Mouse (Mus musculus): Measurements from ENCODE around the gene Sfxn1. TPM values are rescaled to one million over a fixed set of nuclear protein-coding genes. Genes with fewer than 3 reads are reported as not detected.

Sfxn1 gene
- polyA plus RNA-seq, 1 experiment from 2014 or later = 86.2 TPM

DNA sequence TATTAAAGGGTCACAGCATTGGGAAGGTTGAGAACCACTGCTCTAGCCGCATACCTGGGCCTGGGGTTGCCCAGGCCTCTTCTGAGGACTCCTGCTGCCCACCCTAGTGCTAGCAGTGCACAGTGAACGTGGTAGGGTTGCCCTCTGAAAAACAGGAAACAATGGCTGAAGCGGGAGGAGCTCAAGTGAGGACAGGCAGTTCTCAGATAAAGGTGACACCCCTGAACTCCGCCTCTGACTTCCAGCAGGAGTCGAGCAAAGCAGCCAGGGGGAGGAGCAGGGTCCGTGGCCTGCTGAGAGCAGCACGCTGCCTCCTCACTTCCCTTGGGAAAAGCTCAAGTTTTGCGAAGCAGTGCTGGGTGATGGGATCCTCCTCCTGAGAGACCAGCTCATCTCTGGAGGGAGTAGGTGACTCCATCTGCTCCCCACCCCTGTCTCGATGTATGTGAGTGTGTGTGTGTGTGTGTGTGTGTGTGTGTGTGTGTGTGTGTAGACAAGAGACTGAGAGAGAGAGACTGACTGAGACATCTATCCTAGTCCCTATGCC is 82.1 kb downstream of the Sfxn1 start:
- no peaks in the 10 kb centered on the region for H3K36me3 ChIP-seq (replicated peaks)

GRCm38 (mm10) chr13:54155822-54156221 is 84.2 kb downstream of the Sfxn1 start:
- Histone ChIP-seq H3K27me3 (replicated peaks; ENCODE audit: low read depth, poor library complexity, severe bottlenecking) (peaks cover 7% of the 10 kb centered on the region; the same call in 1 of the 2 replicates), H3K36me3 (replicated peaks) (no peaks in the 10 kb centered on the region)
- WGBS = 81% methylated on average over 2 of the region's 2 CpGs

More for the DNA sequence above, 82.1 kb downstream of the Sfxn1 start:
- H3K27ac ChIP-seq (replicated peaks) = no peak overlapping the region
- 20% methylated on average over 9 of the region's 9 CpGs for WGBS
- H3K4me3 ChIP-seq = no peak overlapping the region
- DNase-seq (ENCODE audit: low spot score) = no peak
- no peaks in the 10 kb centered on the region for H3K9me3 ChIP-seq
- peaks cover 11% of the 10 kb centered on the region for H3K4me1 ChIP-seq
- H3K27me3 ChIP-seq (replicated peaks; ENCODE audit: low read depth, poor library complexity, severe bottlenecking) = peaks cover 7% of the 10 kb centered on the region; the same call in 1 of the 2 replicates

More at GRCm38 (mm10) chr13:54155822-54156221, 84.2 kb downstream of the Sfxn1 start:
- Histone ChIP-seq H3K4me1 (peaks cover 20% of the 10 kb centered on the region), H3K27ac (replicated peaks) (no peak overlapping the region), H3K4me3 (no peak overlapping the region), H3K9me3 (no peaks in the 10 kb centered on the region)
- no peak for DNase-seq (ENCODE audit: low spot score)

Other genes with a start within 250 kb of the Sfxn1 start
- gene Drd1, start 16.2 kb upstream of the Sfxn1 start, polyA plus RNA-seq (2016; fragmentation: Nextera tagmentation; extraction: Ambion mirVana) = 0.06 and 0.15 TPM in 2 replicates
- not detected in 2 replicates for gene Hrh2, start 120.3 kb downstream of the Sfxn1 start, polyA plus RNA-seq (2016; fragmentation: Nextera tagmentation; extraction: Ambion mirVana)